Mouse (Mus musculus): ENCODE measurements at regions not wholly inside any gene's neighbourhood (a gene's known extent, or its start where the extent isn't known, plus 50 kb on each side); places are given as distances from the start of the nearest gene placed in this dataset.

GRCm38 (mm10) chr2:167878255-167878865 lies 53.5 kb upstream of the Ptpn1 start:
- no peak for DNase-seq (ENCODE audit: low spot score in 2 of 2)

DNA sequence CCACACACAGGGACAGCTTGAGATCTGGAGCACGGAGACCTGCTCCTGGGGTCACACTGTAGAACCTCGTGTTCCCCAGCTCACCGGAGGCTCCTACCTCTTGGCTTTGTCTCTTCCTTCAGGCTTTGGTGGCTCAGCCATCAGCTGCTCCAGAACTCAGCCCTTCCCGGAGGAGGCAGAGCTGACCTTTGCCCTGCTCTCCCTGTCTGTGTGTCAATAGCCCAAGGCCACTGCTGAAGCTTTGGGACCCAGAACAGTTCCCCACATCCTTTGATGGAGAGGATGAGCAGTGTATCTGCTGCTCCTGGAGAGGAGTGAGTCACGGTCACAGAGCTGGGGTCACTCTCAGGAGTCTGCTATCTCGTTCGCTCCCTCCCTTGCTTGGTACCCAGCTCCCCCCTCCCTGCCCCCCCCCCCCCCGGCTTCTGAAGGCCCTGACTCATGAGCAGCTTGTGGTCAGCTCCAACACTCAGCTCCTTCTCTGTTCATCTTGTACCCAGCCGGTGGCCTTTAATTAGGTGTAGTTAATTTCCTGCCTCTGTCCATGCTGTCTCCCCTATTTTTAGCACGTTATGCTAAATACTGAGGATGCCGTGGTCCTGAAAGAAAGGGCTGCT lies 54.5 kb upstream of the Ptpn1 start:
- DNase-seq (ENCODE audit: low spot score in 2 of 2), result no peak

DNA sequence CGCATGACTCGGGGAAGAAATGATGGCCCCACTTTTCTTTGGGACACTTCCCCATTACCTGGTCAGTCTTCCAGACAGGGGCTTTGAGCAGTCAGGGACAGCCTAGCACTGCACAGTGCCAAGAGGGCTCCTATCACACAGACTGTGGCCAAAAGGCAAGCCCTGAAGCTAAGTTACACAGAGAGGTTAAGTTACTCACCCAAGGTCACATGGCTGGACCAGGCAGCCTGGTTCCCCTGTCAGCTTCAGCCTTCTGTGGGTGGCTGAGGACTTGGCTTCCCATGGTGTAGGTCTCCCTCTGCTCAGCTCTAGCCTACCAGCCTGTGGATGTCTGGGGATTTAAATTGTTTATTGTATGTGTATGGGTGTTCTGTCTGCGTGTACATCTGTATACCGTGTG lies 59.4 kb upstream of the Ptpn1 start:
- DNase-seq (ENCODE audit: low spot score in 2 of 2), result no peak

- DNase-seq (ENCODE audit: low spot score in 2 of 2), result no peak
Observed at GRCm38 (mm10) chr2:167870153-167870552, 61.7 kb upstream of the Ptpn1 start.

GRCm38 (mm10) chr2:167866751-167867150 lies 65.1 kb upstream of the Ptpn1 start:
- DNase-seq (ENCODE audit: low spot score in 2 of 2), result no peak

DNA sequence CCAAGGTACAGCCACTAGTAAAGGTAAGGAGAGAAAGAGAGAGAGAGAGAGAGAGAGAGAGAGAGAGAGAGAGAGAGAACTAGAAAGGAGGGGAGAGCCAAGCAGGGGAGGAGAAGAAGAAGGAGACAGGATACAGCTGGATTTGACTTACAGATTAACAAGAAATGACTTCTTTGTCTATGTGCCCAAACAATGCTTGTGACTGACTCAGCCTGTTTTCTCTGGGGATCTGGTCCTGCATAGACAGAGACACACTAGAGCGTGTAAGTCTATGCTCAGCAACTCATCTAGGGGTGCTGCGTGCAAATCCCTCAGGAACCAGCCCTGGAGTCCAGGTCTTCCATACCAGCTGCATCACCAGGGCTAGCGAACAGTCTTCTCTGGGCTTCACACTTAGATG lies 66.3 kb upstream of the Ptpn1 start:
- DNase-seq (ENCODE audit: low spot score in 2 of 2), result no peak

- no peak for DNase-seq (ENCODE audit: low spot score in 2 of 2)
Observed at GRCm38 (mm10) chr2:167864672-167865071, 67.2 kb upstream of the Ptpn1 start.

DNA sequence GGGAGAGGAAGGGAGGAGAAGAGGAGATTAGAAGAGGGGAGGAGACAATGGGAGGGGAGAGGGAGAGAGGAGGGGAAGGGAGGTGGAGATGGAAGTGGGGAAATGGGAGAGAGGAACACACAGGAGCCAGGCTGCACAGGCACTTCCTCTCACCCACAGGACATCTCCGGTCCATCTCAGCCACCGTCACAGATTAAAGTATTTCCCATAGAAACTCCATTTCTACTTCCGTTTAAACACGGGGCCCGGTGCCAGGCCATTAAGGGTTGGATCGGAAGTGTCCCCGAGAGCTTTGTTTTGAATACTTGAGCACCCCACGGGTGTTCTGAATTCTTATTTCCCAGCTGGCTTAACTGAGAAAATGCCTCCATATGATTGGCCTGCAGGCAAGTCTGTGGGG lies 67.6 kb upstream of the Ptpn1 start:
- DNase-seq (ENCODE audit: low spot score in 2 of 2), result no peak

DNA sequence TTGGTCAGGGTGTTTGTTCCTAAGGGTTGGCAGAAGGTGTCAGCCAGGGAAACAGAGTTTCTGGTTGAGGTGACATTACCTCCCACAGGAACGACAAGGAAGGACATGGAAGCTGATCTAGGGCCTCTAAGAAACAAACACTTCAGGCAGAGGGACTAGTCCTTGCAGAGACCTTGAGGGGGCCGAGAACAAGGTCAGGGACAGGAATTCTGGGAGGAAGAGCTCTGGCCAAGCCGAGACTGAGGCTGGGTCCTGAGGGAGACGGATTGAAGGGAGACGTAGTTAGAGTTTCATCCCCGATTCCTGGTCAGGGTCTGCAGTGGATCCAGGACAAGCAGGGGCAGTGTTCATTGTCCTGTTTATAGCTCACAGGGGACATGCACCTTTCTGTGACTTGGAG lies 68.2 kb upstream of the Ptpn1 start:
- no peak for DNase-seq (ENCODE audit: low spot score in 2 of 2)

DNA sequence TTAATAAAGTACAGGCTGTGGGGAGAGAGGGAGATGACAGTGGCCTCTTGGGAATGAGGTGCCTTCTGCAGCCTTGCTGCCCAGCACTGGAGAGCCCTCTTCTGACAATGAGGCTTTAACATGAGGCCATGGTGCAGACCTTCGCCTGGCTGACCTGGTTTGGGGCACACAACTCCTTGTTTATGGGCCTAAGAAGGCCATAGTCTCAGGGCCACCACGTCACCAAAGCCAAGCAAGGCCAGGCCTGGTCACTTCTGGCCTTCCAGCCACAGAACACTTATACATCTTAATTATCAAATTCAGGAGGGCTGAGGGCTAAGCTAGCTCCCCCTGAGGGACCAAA lies 70.7 kb upstream of the Ptpn1 start:
- DNase-seq (ENCODE audit: low spot score in 2 of 2), result no peak

DNA sequence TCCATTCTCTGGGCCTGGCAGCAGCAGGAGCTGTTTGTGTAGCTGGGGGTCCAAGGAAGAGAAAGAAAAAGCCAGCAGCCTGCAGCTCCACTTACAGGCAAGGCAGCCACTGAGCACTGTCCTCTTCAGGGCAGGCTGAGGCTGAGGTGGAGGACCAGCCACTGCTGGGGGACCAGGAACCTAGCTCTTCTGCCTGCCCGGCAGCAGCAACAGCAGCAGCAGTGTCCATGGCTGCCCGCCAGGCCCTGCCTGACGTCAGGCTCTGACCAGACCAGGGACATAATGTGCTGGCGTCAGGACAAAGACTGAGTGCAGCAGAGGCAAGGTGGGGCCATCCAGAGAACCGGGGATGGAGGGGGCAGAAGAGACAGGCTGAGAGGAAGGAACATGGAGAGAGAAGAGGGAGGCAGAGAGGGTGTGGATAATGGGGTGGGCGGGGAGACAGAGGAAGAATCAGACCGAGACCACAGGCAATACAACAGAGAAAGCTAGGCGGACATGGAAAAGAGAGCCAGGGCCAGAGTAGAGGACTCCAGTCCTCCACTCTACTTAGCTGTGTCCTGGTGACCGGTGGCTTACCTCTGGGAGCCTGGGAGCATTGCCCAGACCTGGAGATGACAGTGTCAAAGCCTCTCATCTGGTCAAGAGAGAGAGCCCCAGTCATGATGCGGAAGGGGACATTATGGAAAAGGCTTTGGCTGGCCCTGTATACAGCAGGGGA lies 71.2 kb upstream of the Ptpn1 start:
- DNase-seq (ENCODE audit: low spot score in 2 of 2), result peak; percentile 51 to 74

GRCm38 (mm10) chr2:167859575-167859974 lies 72.3 kb upstream of the Ptpn1 start:
- DNase-seq (ENCODE audit: low spot score in 2 of 2), result no peak

DNA sequence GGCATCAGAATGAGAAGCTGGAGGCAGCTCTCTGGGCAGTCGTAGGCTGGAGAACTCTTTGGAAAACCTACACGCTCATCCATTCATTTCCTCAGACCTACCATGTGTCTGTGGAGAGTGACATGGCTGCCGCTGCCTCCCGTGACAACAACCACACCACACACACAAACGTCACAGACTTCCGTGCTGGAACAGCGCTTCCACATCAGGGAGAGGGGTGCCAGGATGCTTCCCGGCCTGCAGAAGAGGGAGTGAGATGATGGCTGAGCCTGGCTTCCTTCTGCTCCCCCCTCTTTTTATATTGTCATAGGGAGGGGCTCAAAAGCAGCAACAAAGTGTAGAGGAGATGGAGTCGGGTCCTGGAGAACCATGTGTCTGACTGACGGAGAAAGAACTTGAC lies 73.5 kb upstream of the Ptpn1 start:
- no peak for DNase-seq (ENCODE audit: low spot score in 2 of 2)

DNA sequence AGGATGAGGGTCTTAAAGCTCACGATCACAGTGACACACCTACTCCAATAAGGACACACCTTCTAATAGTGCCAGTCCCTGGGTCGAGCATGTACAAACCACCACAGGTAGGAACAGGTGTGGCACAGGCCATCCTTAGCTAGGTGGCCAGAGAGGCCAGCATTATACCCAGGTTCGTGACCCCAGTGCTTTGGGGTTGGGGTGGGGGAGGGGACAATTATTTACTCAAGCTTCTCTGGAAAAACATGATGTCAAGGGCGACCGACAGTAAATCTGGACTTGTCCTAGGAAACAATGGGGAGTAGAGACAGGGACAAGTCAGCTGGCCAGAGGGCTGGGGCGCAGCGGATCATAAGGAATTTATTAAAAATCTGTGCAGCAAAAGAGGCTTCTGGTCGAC lies 73.9 kb upstream of the Ptpn1 start:
- no peak for DNase-seq (ENCODE audit: low spot score in 2 of 2)

- no peak for DNase-seq (ENCODE audit: low spot score in 2 of 2)
Observed at GRCm38 (mm10) chr2:167856920-167857475, 74.9 kb upstream of the Ptpn1 start.

- no peak for DNase-seq (ENCODE audit: low spot score in 2 of 2)
Observed at GRCm38 (mm10) chr2:167856020-167856419, 75.8 kb upstream of the Ptpn1 start.

GRCm38 (mm10) chr2:167854060-167854459 lies 77.8 kb upstream of the Ptpn1 start:
- no peak for DNase-seq (ENCODE audit: low spot score in 2 of 2)

GRCm38 (mm10) chr2:167853411-167853821 lies 78.4 kb upstream of the Ptpn1 start:
- no peak for DNase-seq (ENCODE audit: low spot score in 2 of 2)

- no peak for DNase-seq (ENCODE audit: low spot score in 2 of 2)
Observed at GRCm38 (mm10) chr2:167852582-167852981, 79.3 kb upstream of the Ptpn1 start.

GRCm38 (mm10) chr2:167851216-167851896 lies 80.5 kb upstream of the Ptpn1 start:
- DNase-seq (ENCODE audit: low spot score in 2 of 2), result no peak

- no peak for DNase-seq (ENCODE audit: low spot score in 2 of 2)
Observed at GRCm38 (mm10) chr2:167849999-167850552, 81.8 kb upstream of the Ptpn1 start.
